Mouse (Mus musculus): Measurements from ENCODE around the gene Cdkn1a.

GRCm38 (mm10) chr17:29065245-29065940, 25.4 kb upstream of the Cdkn1a start:
- TF ChIP-seq POLR2A (IDR thresholded peaks at IDR 0.05; ENCODE audit: low read depth, low read length) (no peak), NRF1 (IDR thresholded peaks at IDR 0.05; ENCODE audit: low read depth, low read length) (no peak), EP300 (IDR thresholded peaks at IDR 0.05; ENCODE audit: low read length) (no peak), MEF2A (IDR thresholded peaks at IDR 0.05; ENCODE audit: borderline replicate concordance, low read depth, low read length) (no peak), KAT2A (IDR thresholded peaks at IDR 0.05; ENCODE audit: insufficient replicate concordance, low read length) (no peak), CHD2 (IDR thresholded peaks at IDR 0.05; ENCODE audit: low read length) (no peak), CTCF (conservative IDR thresholded peaks at IDR 0.05 in 1 of 2, IDR thresholded peaks at IDR 0.05 in 1 of 2; ENCODE audit: low read depth in 2 of 2, low read length in 2 of 2) (no peak), RAD21 (IDR thresholded peaks at IDR 0.05; ENCODE audit: low read depth, low read length) (no peak), USF2 (conservative IDR thresholded peaks at IDR 0.05; ENCODE audit: low read depth, low read length) (no peak)
